Mouse (Mus musculus): ENCODE measurements around the gene Mafg.
"Not testable (repeated sequence)": the region's sequence is repeated elsewhere in the genome, so short reads cannot be mapped to it uniquely, and the experiment has no call there.

Mafg gene

GRCm38 (mm10) chr11:120583937-120584336 is 49.5 kb downstream of the Mafg start:
- DNase-seq = peak in 1 of 2 experiments; percentile 9

- DNase-seq = not testable (repeated sequence)
Measured at GRCm38 (mm10) chr11:120582982-120583293, 50.5 kb downstream of the Mafg start.

- peak; percentile 70 for DNase-seq
Measured at GRCm38 (mm10) chr11:120582268-120582981, 51.0 kb downstream of the Mafg start.

- DNase-seq = peak; percentile 90 to 93
Measured at GRCm38 (mm10) chr11:120581490-120582267, 51.7 kb downstream of the Mafg start, which contains the start of gene Arhgdia. TSS of gene Arhgdia (minus strand) at chr11:120581624.

- DNase-seq = peak; percentile 48 to 63
Measured at GRCm38 (mm10) chr11:120580871-120581331, 52.5 kb downstream of the Mafg start.

- DNase-seq = peak; percentile 57 to 58
Measured at GRCm38 (mm10) chr11:120580190-120580589, 53.2 kb downstream of the Mafg start.

- DNase-seq = peak; percentile 91 to 92
Measured at GRCm38 (mm10) chr11:120579316-120580107, 53.9 kb downstream of the Mafg start.

GRCm38 (mm10) chr11:120578694-120579243 is 54.6 kb downstream of the Mafg start:
- peak in 1 of 2 experiments; percentile 8 for DNase-seq

GRCm38 (mm10) chr11:120578024-120578693 is 55.2 kb downstream of the Mafg start:
- no peak for DNase-seq

GRCm38 (mm10) chr11:120577211-120578023 is 56.0 kb downstream of the Mafg start:
- DNase-seq = peak; percentile 48 to 51

- peak in 1 of 2 experiments; percentile 8 for DNase-seq
Measured at GRCm38 (mm10) chr11:120576365-120576981, 56.9 kb downstream of the Mafg start.

- DNase-seq = no peak
Measured at GRCm38 (mm10) chr11:120575940-120576339, 57.5 kb downstream of the Mafg start.

Data from B cell, adult 2 months (primary cell).